Mouse (Mus musculus) retina, postnatal 7 days (tissue): Measurements from ENCODE around the gene Trhr2.

Source experiments
- DNase-seq: peaks from one replicate; pipeline ENCODE4 v3.0.0-alpha.2; 2012; ENCODE audit warnings: low read depth, low spot score

Trhr2 gene

GRCm38 (mm10) chr8:122332753-122333506 is 27.6 kb downstream of the Trhr2 start:
- DNase-seq, result peak; percentile 73

- DNase-seq, result no peak
Measured at GRCm38 (mm10) chr8:122331134-122331523, 29.4 kb downstream of the Trhr2 start.

- no peak for DNase-seq
Measured at GRCm38 (mm10) chr8:122330446-122331133, 30.0 kb downstream of the Trhr2 start.

GRCm38 (mm10) chr8:122329553-122330239 is 30.9 kb downstream of the Trhr2 start:
- DNase-seq, result no peak

GRCm38 (mm10) chr8:122329072-122329471 is 31.5 kb downstream of the Trhr2 start:
- no peak for DNase-seq

GRCm38 (mm10) chr8:122326114-122326542 is 34.4 kb downstream of the Trhr2 start:
- DNase-seq, result no peak

GRCm38 (mm10) chr8:122325196-122325595 is 35.4 kb downstream of the Trhr2 start:
- no peak for DNase-seq

GRCm38 (mm10) chr8:122323951-122324402 is 36.6 kb downstream of the Trhr2 start:
- peak; percentile 32 for DNase-seq

GRCm38 (mm10) chr8:122322792-122323191 is 37.8 kb downstream of the Trhr2 start:
- DNase-seq, result no peak

- DNase-seq, result no peak
Measured at GRCm38 (mm10) chr8:122322126-122322525, 38.4 kb downstream of the Trhr2 start.

GRCm38 (mm10) chr8:122321455-122321921 is 39.1 kb downstream of the Trhr2 start:
- no peak for DNase-seq

GRCm38 (mm10) chr8:122320541-122320940 is 40.0 kb downstream of the Trhr2 start:
- DNase-seq, result no peak

GRCm38 (mm10) chr8:122319708-122320075 is 40.9 kb downstream of the Trhr2 start:
- no peak for DNase-seq

- DNase-seq, result no peak
Measured at GRCm38 (mm10) chr8:122319045-122319707, 41.4 kb downstream of the Trhr2 start.

GRCm38 (mm10) chr8:122317918-122318475 is 42.5 kb downstream of the Trhr2 start:
- DNase-seq, result no peak

GRCm38 (mm10) chr8:122316402-122316801 is 44.1 kb downstream of the Trhr2 start:
- no peak for DNase-seq

- no peak for DNase-seq
Measured at GRCm38 (mm10) chr8:122314899-122315496, 45.5 kb downstream of the Trhr2 start.

GRCm38 (mm10) chr8:122313310-122313709 is 47.2 kb downstream of the Trhr2 start:
- DNase-seq, result no peak

- no peak for DNase-seq
Measured at GRCm38 (mm10) chr8:122312553-122312952, 48.0 kb downstream of the Trhr2 start.

- no peak for DNase-seq
Measured at GRCm38 (mm10) chr8:122311115-122311514, 49.4 kb downstream of the Trhr2 start.

GRCm38 (mm10) chr8:122309272-122309671 is 51.3 kb downstream of the Trhr2 start:
- DNase-seq, result no peak
